Mouse (Mus musculus) adrenal gland, adult 18-20 months (tissue): ENCODE data around the gene Eif2ak4. TPM values are rescaled to one million over a fixed set of nuclear protein-coding genes. Genes with fewer than 3 reads are reported as not detected.
A peak's percentile ranks its signal among the peaks of the same experiment; 100 is the strongest.

ENCODE experiments used
- DNase-seq, 2 experiments: peaks; one replicate each; pipeline ENCODE4 v3.0.0; 2021 to 2022; ENCODE audit warnings: low spot score in 2 of 2
- long read RNA-seq, 2 experiments: library from polyadenylated mRNA; stranded (forward); transcript quantifications; one replicate each; pipeline ENCODE4 v2.0.0; 2021
- total RNA-seq, 2 experiments: library from RNA; stranded (reverse); gene quantifications; 1 replicate in 1 of 2; 2 replicates in 1 of 2; pipeline ENCODE4 v1.2.3; 2021

Eif2ak4 gene
- total RNA-seq: 10 to 100 TPM; 16.3 to 16.5 TPM
- long read RNA-seq, experiment 1, full-length matches to known transcripts: 4 of 8 reads
- long read RNA-seq, experiment 1, partial matches to known transcripts: 2 of 8 reads
- long read RNA-seq, experiment 1, other reads (novel, unspliced or antisense): 2 of 8 reads
- long read RNA-seq, experiment 2, full-length matches to known transcripts: 1 of 15 reads
- long read RNA-seq, experiment 2, partial matches to known transcripts: 12 of 15 reads
- long read RNA-seq, experiment 2, other reads (novel, unspliced or antisense): 2 of 15 reads

- DNase-seq: peak; percentile 96 to 97
These were observed at the start of gene Eif2ak4 for GRCm38 (mm10) chr2:118388341-118389335. Eif2ak4 (plus strand) TSS chr2:118388618.

- DNase-seq: no peak
These were observed 47.1 kb upstream of the Eif2ak4 start for GRCm38 (mm10) chr2:118341295-118341694.

GRCm38 (mm10) chr2:118343897-118344296 lies 44.5 kb upstream of the Eif2ak4 start:
- no peak for DNase-seq

- DNase-seq: no peak
These were observed 42.9 kb upstream of the Eif2ak4 start for GRCm38 (mm10) chr2:118345535-118345934.

- DNase-seq: no peak
These were observed 34.9 kb upstream of the Eif2ak4 start for GRCm38 (mm10) chr2:118353498-118353897.

GRCm38 (mm10) chr2:118353916-118354403 lies 34.5 kb upstream of the Eif2ak4 start:
- DNase-seq: no peak

GRCm38 (mm10) chr2:118355138-118355719 lies 33.2 kb upstream of the Eif2ak4 start:
- no peak for DNase-seq

GRCm38 (mm10) chr2:118371841-118372240 lies 16.6 kb upstream of the Eif2ak4 start:
- DNase-seq: no peak

GRCm38 (mm10) chr2:118372561-118372900 lies 15.9 kb upstream of the Eif2ak4 start:
- no peak for DNase-seq

GRCm38 (mm10) chr2:118372901-118373571 lies 15.4 kb upstream of the Eif2ak4 start, which contains the start of gene Gpr176:
Gpr176 (minus strand) TSS chr2:118373419.
- peak; percentile 29 to 30 for DNase-seq

GRCm38 (mm10) chr2:118373572-118374279 lies 14.7 kb upstream of the Eif2ak4 start:
- peak; percentile 60 to 63 for DNase-seq

GRCm38 (mm10) chr2:118375522-118375921 lies 12.9 kb upstream of the Eif2ak4 start:
- DNase-seq: no peak

GRCm38 (mm10) chr2:118375931-118376330 lies 12.5 kb upstream of the Eif2ak4 start:
- no peak for DNase-seq

GRCm38 (mm10) chr2:118379756-118380155 lies 8.7 kb upstream of the Eif2ak4 start:
- DNase-seq: no peak

- DNase-seq: no peak
These were observed 5.0 kb upstream of the Eif2ak4 start for GRCm38 (mm10) chr2:118383387-118383786.

GRCm38 (mm10) chr2:118389569-118389968 lies 1.2 kb downstream of the Eif2ak4 start:
- no peak for DNase-seq

- DNase-seq: no peak
These were observed 1.7 kb downstream of the Eif2ak4 start for GRCm38 (mm10) chr2:118390072-118390471.

- DNase-seq: no peak
These were observed 2.8 kb downstream of the Eif2ak4 start for GRCm38 (mm10) chr2:118391201-118391600.

GRCm38 (mm10) chr2:118399751-118400150 lies 11.3 kb downstream of the Eif2ak4 start:
- no peak for DNase-seq
